In genomic region chr11:88626576-88626975, GRCm38 (mm10) we compare ENCODE assay signal across 9 mouse cellular contexts.
DNase-seq lines count a peak whose midpoint lies in the region; ATAC-seq and TF ChIP-seq lines count a peak whose summit lies in the region.
"Had no signal": no experiment of that assay in that cellular context is flagged by ENCODE, and none has a peak within 500 bp of the region (broad histone marks: within the 10 kb centered on the region; RNA-seq: fewer than 3 reads in every experiment).

No protein-coding gene starts in this region.

- H3K4me2 ChIP-seq in liver, postnatal 0 days (ENCODE audit: low read depth, low read length), result no peak overlapping the region

- 77% methylated on average over 8 of the region's 8 CpGs for WGBS in liver, adult 2 months
- 74% methylated on average over 8 of the region's 8 CpGs for WGBS in liver, postnatal 0 days (ENCODE audit: insufficient replicate concordance)

- intact Hi-C loops in heart, postnatal 10 days (cut with DNase I), result no loop called here

- H3K79me2 ChIP-seq in liver, adult 2 months (ENCODE audit: control insufficient read depth, insufficient read depth, low read length), result peaks cover 11% of the 10 kb centered on the region; the same call in 1 of the 2 replicates

- H3K27me3 ChIP-seq in liver, adult 2 months (ENCODE audit: control insufficient read depth, insufficient read depth, low read length), result no peaks in the 10 kb centered on the region
- no peaks in the 10 kb centered on the region for H3K27me3 ChIP-seq in liver, postnatal 0 days (ENCODE audit: insufficient read depth, low read length)

- TF ChIP-seq EP300 in liver, postnatal 0 days (IDR thresholded peaks at IDR 0.05; ENCODE audit: low read depth), result no peak

- DNase-seq in liver, adult 2 months (ENCODE audit: extremely low read depth, low read depth, low spot score), result peak; percentile 48
- DNase-seq in liver, postnatal 0 days, result no peak
- DNase-seq in heart, postnatal 10 days, result peak; percentile 50 to 58
- peak; percentile 60 for DNase-seq in kidney, postnatal 14 days
- no peak for DNase-seq in left cerebral cortex, adult 18-20 months (ENCODE audit: low spot score in 2 of 2)
- no peak for DNase-seq in layer of hippocampus, postnatal 36 days
- no peak for DNase-seq in urinary bladder, adult 18-20 months (ENCODE audit: low spot score in 2 of 2)
- DNase-seq: cerebellum, postnatal 14 days had no signal

- H3K36me3 ChIP-seq in liver, adult 2 months (ENCODE audit: control insufficient read depth, insufficient read depth, low read length), result no peaks in the 10 kb centered on the region
- H3K36me3 ChIP-seq in liver, postnatal 0 days (replicated peaks; ENCODE audit: insufficient read depth, low read length), result 0 out of 2 replicates have a peak, but pooled peaks cover under 1% of the 10 kb centered on the region

- ATAC-seq in liver, postnatal 0 days, result no peak

- H3K9me3 ChIP-seq in liver, postnatal 0 days (ENCODE audit: low read length), result no peaks in the 10 kb centered on the region

- no peak overlapping the region for H3K27ac ChIP-seq in liver, adult 2 months (replicated peaks; ENCODE audit: insufficient read depth, low read depth, low read length)
- H3K27ac ChIP-seq in liver, postnatal 0 days (ENCODE audit: low read depth), result no peak overlapping the region; the same call in 1 of the 2 replicates
- H3K27ac ChIP-seq in brown adipose tissue, adult 24 weeks (replicated peaks; ENCODE audit: low read depth, low read length), result peak overlapping the region; percentile 54; the same call in 1 of the 2 replicates

- H3K9ac ChIP-seq in liver, adult 2 months (ENCODE audit: low read depth, low read length), result no peak overlapping the region
- no peak overlapping the region for H3K9ac ChIP-seq in liver, postnatal 0 days (replicated peaks)

- no peak for TF ChIP-seq POLR2A in liver, adult 2 months (IDR thresholded peaks at IDR 0.05; ENCODE audit: extremely low read depth, insufficient read depth, low read length)

- H3K4me3 ChIP-seq in liver, adult 2 months (ENCODE audit: insufficient read depth, low read depth, low read length), result no peak overlapping the region
- H3K4me3 ChIP-seq in liver, postnatal 0 days (ENCODE audit: low read depth, low read length), result no peak overlapping the region
- H3K4me3 ChIP-seq in brown adipose tissue, adult 24 weeks (ENCODE audit: insufficient read depth, low read depth, low read length), result no peak overlapping the region

- no peak for TF ChIP-seq CTCF in liver, adult 2 months (IDR thresholded peaks at IDR 0.05; ENCODE audit: low read depth, low read length)
- no peak for TF ChIP-seq CTCF in liver, postnatal 0 days (IDR thresholded peaks at IDR 0.05; ENCODE audit: low read depth)

- no peaks in the 10 kb centered on the region for H3K4me1 ChIP-seq in liver, adult 2 months (ENCODE audit: control insufficient read depth, insufficient read depth, low read length)
- H3K4me1 ChIP-seq in liver, postnatal 0 days (ENCODE audit: insufficient read depth), result peaks cover 47% of the 10 kb centered on the region
- peaks cover 6% of the 10 kb centered on the region for H3K4me1 ChIP-seq in brown adipose tissue, adult 24 weeks (ENCODE audit: control insufficient read depth, insufficient read depth, insufficient read length, low read length)

Comparison
In these comparisons a context has a peak if more than half of its experiments do, and no peak if none do; other contexts are left out.
1. DNase-seq: peak in liver, adult 2 months (single experiment), heart, postnatal 10 days (2 of 2) and kidney, postnatal 14 days (single experiment); none in liver, postnatal 0 days (single experiment), left cerebral cortex, adult 18-20 months (0 of 2), layer of hippocampus, postnatal 36 days (0 of 2) and urinary bladder, adult 18-20 months (0 of 2).